Mouse (Mus musculus) heart, adult 2 months (tissue): ENCODE data around the gene Ctxn1. TPM values are rescaled to one million over a fixed set of nuclear protein-coding genes. Genes with fewer than 3 reads are reported as not detected.
A peak's percentile ranks its signal among the peaks of the same experiment; 100 is the strongest.

Source experiments
- DNase-seq, 2 experiments: peaks; one replicate each; pipeline ENCODE4 v3.0.0; 2021
- H3K27ac ChIP-seq: fragments of 200-600 bp; 2 replicates; pipeline ENCODE4 v1.8.1; 2022
- H3K27me3 ChIP-seq: fragments of 200-500 bp; 2 replicates; pipeline ENCODE4 v1.6.1; 2012; ENCODE audit warnings: mild to moderate bottlenecking, low read length, inconsistent platforms, mixed read lengths; ENCODE audit not compliant: control insufficient read depth, insufficient read depth
- H3K36me3 ChIP-seq: fragments of 200-500 bp; 2 replicates; pipeline ENCODE4 v1.6.1; 2012; ENCODE audit warnings: low read length, inconsistent platforms; ENCODE audit not compliant: control insufficient read depth, insufficient read depth
- H3K4me1 ChIP-seq: fragments of 200-500 bp; 2 replicates; pipeline ENCODE4 v1.6.1; 2011; ENCODE audit warnings: low read length; ENCODE audit not compliant: control insufficient read depth, insufficient read depth
- H3K4me3 ChIP-seq: fragments of 200-600 bp; 2 replicates; pipeline ENCODE4 v1.8.1; 2022
- H3K79me2 ChIP-seq: fragments of 200-500 bp; replicated peaks from 2 replicates; pipeline ENCODE4 v1.6.1; 2012; ENCODE audit warnings: mild to moderate bottlenecking, inconsistent platforms, low read length, moderate library complexity, mixed read lengths; ENCODE audit not compliant: control insufficient read depth, insufficient read depth
- H3K9ac ChIP-seq: fragments of 200-500 bp; 2 replicates; pipeline ENCODE4 v1.6.1; 2012; ENCODE audit warnings: low read depth, mild to moderate bottlenecking, control low read depth, inconsistent platforms, low read length, mixed read lengths
- CTCF ChIP-seq: fragments of 200-600 bp; IDR thresholded peaks from 2 replicates; pipeline ENCODE4 v1.8.1; 2022; ENCODE audit warnings: antibody characterized with exemption, mild to moderate bottlenecking, moderate library complexity
- EP300 ChIP-seq: fragments of 200-500 bp; IDR thresholded peaks from 2 replicates; pipeline ENCODE4 v1.6.1; 2011; ENCODE audit warnings: low read depth, low read length, control low read depth; ENCODE audit not compliant: insufficient read depth
- POLR2A ChIP-seq: fragments of 200-500 bp; IDR thresholded peaks from 2 replicates; pipeline ENCODE4 v1.6.1; 2011; ENCODE audit warnings: mild to moderate bottlenecking, low read depth, low read length, control low read depth; ENCODE audit not compliant: insufficient read depth
- WGBS: fragments of 180-500 bp; shearing (Covaris S2); methylation state at CpG from one replicate; pipeline ENCODE4 v1.1.7; 2018; 5-methylcytosine and 5-hydroxymethylcytosine counted together
- intact Hi-C: fragments of 180-260 bp; cut with DNase I; formaldehyde crosslinking; loops from one replicate; pipeline ENCODE4 v1.15.1; 2025
- polyA plus RNA-seq: library from polyadenylated mRNA; depleted of rRNA; stranded (reverse); fragments of >200 nt; gene quantifications from 2 replicates; pipeline ENCODE4 v1.2.3, GENCODE M21; 2012
- total RNA-seq, 2 experiments: library from RNA; stranded (reverse); gene quantifications; 2 replicates each; pipeline ENCODE4 v1.2.3; 2021

Gene Ctxn1
- total and polyA plus RNA-seq, 3 experiments: 0.60 to 5.7 (median 0.91) TPM

DNA sequence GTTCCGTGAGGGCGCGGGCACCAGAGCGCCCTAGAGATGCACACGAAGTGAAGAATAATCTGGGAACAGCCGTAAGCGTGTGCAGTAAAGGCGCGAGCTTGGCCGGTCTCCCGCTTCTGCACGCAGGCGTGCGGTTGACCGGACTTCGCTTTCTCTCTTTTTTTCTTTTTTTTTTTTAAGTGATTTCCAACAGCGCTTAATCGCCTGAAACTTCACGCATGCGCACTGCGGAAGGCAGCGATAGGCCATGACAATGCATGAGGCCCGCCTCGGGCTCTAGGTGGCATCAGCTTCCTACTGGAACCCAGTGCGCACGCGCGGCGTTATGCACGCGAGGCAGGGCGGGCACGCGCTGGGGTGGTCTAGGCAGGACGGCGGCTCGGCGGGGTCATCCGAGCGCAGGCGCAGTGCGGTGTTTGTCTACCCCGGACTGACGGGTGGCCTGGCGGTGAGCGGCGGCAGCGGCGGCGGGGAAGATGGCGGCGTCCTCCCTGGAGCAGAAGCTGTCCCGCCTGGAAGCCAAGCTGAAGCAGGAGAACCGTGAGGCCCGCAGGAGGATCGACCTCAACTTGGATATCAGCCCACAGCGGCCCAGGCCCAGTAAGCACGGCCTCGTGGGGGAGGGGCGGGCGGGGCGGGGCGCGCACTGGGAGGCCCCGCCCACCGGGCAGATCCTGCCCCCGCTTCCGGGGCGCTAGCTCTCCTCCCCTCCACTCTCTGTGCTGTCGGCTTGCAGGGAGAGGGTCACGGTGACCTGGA, 20.5 kb downstream of the Ctxn1 start, which contains the start of the genes Map2k7 and Gm49320:
Gene Map2k7 (plus strand): TSS at position 307 of the 759 bp plus-strand sequence.
Gene Gm49320 (plus strand): TSS at position 432 of the 759 bp plus-strand sequence.
- peak; percentile 99 to 100 for DNase-seq
- intact Hi-C loops: loop anchor here (1.0 to 5.0 kb wide), 6 partner anchors 14 to 439 kb away; partner anchors contain the start of genes Cers4, Evi5l and Timm44
- WGBS: under 1% methylated on average over 71 of the region's 71 CpGs

DNA sequence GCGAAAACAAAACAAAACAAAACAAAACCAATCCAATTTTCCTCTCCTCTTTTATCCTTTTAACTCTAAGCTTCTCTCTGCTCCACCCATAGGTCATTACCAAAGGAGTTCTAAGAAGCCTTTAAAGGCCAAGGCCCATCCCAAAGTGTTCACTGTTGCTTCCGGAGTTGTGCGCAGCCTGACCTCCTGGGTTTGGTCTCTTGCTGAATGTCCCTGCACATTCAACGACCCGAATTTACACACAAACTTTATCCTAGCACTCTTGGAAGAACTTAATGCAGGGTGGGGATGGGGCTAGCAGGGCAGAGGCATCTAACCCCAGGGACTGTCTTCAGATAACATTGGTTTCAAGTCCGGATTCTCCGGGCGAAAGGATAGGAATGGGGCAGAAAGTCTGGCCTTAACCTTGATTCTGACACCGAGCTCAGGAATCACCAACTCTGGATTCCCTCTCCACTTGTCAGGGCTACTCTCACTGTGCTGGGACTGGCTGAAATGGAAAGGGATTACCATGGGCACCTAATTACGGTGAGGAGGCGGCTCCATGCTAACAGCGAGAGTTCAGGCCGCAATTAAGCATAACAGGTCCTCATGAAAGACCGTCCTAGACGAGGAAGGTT, 21.1 kb downstream of the Ctxn1 start:
- DNase-seq: no peak
- Histone ChIP-seq H3K36me3 (no peaks in the 10 kb centered on the region; the same call in 1 of the 2 replicates), H3K4me3 (peak overlapping the region; percentile 74), H3K4me1 (peaks cover 5% of the 10 kb centered on the region), H3K27ac (peak overlapping the region; percentile 85), H3K27me3 (no peaks in the 10 kb centered on the region), H3K79me2 (peaks cover 4% of the 10 kb centered on the region; the same call in 1 of the 2 replicates), H3K9ac (peak overlapping the region; percentile 70)
- intact Hi-C loops: loop anchor here (2.0 to 5.0 kb wide), 5 partner anchors 37 to 439 kb away; partner anchors contain the start of genes Cers4, Evi5l and Timm44
- 15% methylated on average over 15 of the region's 15 CpGs for WGBS
- TF ChIP-seq POLR2A (peak; percentile 57), CTCF (no peak)

More for the DNA sequence above, 20.5 kb downstream of the Ctxn1 start, which contains the start of the genes Map2k7 and Gm49320:
- H3K27ac ChIP-seq: peak within 1 kb of the TSS; percentile 85
- no peaks in the 10 kb centered on the region; the same call in 1 of the 2 replicates for H3K36me3 ChIP-seq
- H3K27me3 ChIP-seq: no peaks in the 10 kb centered on the region
- H3K79me2 ChIP-seq: peaks cover 4% of the 10 kb centered on the region; the same call in 1 of the 2 replicates
- H3K4me3 ChIP-seq: peak within 1 kb of the TSS; percentile 74
- peak within 1 kb of the TSS; percentile 90 for H3K9ac ChIP-seq
- TF ChIP-seq EP300 (peak; percentile 57; the same call in 1 of the 2 replicates), POLR2A (peak; percentile 85), CTCF (peak; percentile 79)
- H3K4me1 ChIP-seq: peaks cover 5% of the 10 kb centered on the region

DNA sequence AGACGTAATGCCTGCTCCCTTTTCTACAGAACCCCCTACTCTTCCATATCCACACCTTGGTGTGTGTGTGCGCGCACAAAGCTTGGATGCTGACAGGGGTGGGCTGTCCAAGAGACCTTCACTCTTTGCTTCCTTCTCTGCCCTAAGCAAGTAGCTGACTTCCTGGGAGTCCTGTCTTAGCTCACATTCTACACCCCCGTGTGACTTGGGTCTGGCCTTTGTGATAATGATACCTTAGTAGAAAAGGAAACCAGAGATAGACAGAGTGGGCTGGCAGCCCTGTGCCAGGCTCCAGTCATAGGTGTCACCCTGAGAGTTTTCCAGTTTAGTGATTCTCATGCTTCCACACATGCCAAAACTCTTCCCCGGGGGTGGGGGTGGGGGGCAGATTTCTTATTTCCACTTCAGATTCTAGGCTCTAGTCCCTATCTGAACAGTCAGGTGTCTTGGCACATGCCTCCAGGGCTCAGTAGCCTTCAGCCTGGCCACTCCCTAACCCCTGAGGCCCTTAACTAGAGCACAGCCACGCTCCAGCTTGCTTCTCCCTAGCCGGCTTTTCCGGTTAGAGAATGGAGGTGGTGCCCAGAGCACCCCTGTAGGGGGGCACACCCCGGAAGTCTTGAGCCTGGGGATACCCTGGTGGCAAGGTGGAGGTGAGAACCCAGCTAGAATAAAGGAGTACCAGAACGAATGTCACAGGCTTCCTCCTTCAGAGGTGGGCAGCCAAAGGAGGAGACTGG, 28.3 kb downstream of the Ctxn1 start:
- Histone ChIP-seq H3K9ac (no peak overlapping the region), H3K27me3 (peaks cover 1% of the 10 kb centered on the region; the same call in 1 of the 2 replicates), H3K4me3 (no peak overlapping the region), H3K79me2 (no peaks in the 10 kb centered on the region), H3K27ac (no peak overlapping the region), H3K4me1 (no peaks in the 10 kb centered on the region), H3K36me3 (no peaks in the 10 kb centered on the region)
- TF ChIP-seq EP300 (no peak), POLR2A (no peak), CTCF (no peak)
- intact Hi-C loops: no loop called here
- DNase-seq: no peak
- 52% methylated on average over 10 of the region's 10 CpGs for WGBS

DNA sequence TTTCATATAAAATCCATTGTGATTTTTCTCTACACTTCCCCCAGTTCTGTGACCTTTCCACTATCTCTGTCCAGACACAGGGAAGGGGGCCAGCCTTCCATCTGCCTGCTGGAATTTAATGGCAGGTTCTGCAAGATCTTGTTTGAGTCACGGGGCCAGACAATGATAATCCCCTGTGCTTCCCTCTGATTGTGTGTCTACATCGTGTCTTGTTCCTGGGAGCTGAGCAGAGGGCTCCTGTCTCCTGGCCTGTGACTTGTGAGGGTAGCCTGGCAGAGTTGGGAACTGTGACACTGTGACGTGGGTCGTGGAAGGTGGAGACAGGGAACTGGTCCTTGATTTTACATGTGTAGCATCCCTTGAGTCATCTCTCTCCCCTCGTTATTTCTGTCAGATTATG, 29.3 kb downstream of the Ctxn1 start:
- no peak overlapping the region for H3K9ac ChIP-seq
- no peak overlapping the region for H3K4me3 ChIP-seq
- 59% methylated on average over 5 of the region's 5 CpGs for WGBS
- H3K27me3 ChIP-seq: peaks cover 1% of the 10 kb centered on the region; the same call in 1 of the 2 replicates
- H3K27ac ChIP-seq: no peak overlapping the region
- intact Hi-C loops: no loop called here
- TF ChIP-seq POLR2A (no peak), CTCF (no peak), EP300 (no peak)
- no peak for DNase-seq
- H3K4me1 ChIP-seq: no peaks in the 10 kb centered on the region
- no peaks in the 10 kb centered on the region for H3K79me2 ChIP-seq
- no peaks in the 10 kb centered on the region for H3K36me3 ChIP-seq

DNA sequence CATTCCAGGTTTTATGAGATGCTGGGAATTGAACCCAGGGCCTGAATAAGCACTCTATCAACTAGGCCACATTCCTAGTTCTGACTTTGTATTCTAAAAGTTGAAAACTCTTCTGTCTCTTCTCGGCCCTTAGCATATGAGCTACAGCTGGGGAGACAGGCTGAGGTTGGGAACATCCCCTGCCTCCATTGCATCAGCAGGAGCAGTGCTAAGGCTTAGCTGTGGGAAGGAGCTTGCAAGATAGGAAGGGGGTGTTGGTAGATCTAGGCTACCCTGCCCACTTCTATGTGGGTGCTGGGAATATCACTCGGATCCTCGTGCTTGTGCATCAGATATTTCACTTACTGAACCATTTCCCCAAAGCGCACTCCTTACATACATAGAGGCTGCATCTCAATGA, 31.2 kb downstream of the Ctxn1 start:
- DNase-seq: no peak
- TF ChIP-seq EP300 (no peak), CTCF (no peak), POLR2A (no peak)
- Histone ChIP-seq H3K9ac (no peak overlapping the region), H3K27ac (no peak overlapping the region), H3K36me3 (no peaks in the 10 kb centered on the region), H3K79me2 (no peaks in the 10 kb centered on the region), H3K27me3 (peaks cover 1% of the 10 kb centered on the region; the same call in 1 of the 2 replicates), H3K4me1 (no peaks in the 10 kb centered on the region), H3K4me3 (no peak overlapping the region)
- 83% methylated on average over 4 of the region's 4 CpGs for WGBS
- intact Hi-C loops: no loop called here
